Mouse (Mus musculus): ENCODE data around the gene Atp5s. TPM values are rescaled to one million over a fixed set of nuclear protein-coding genes. Genes with fewer than 3 reads are reported as not detected.

Gene Atp5s
- polyA plus RNA-seq, 2 experiments: 29.4 to 30.8 TPM

DNA sequence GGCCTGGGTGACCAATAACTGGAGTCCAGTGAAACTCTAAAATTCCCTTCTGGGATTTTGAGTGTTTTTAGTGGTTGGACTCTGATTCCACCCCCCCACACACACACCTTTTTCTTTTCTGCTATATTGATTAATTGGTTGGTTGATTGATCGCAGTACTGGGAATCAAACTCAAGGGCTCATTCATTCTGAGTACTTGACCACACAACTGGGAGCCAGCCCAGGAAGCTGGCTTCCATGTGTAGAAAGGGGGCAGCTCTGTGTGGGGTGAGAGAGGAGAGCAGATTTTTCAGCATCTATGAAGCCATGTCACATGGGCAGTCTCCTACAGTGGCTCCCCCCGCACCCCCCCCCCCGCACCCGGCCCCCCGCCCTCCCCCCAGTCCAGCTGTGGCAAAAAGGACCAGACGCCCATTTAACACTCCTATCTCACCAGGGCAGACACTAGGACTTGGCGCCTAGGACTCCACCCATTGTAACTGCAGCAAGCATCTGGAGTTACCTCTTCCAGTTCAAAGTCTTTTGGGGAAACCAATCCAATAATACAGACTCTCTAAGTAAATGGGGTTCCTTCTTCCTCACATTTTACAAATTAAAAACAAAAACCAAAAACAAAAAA, 34.6 kb downstream of the Atp5s start:
- no peak overlapping the region for H3K9ac ChIP-seq (ENCODE audit: low read depth, low read length, severe bottlenecking)
- no peak for DNase-seq (ENCODE audit: low spot score)

DNA sequence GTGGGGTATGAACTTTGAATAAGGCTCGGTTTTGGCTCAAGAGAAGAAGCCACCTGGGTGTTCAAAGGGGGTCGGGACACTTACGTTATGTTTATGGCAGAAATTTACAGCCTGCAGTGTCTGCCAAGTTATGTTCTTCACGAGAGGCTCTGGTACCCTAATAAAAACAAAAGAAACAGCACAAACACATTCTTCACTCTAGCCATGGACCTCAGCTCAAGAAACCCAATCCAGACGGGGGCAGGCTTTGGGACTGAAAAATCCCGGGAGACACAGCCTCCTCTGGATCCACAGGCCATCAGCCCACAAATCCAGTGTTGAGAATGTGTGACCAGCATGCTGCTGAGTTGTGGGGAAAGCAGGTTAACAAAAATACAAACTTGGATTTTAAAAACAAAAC, 35.3 kb downstream of the Atp5s start:
- no peak overlapping the region for H3K4me2 ChIP-seq (replicated peaks; ENCODE audit: low read depth, low read length, severe bottlenecking)

More for the DNA sequence above, 34.6 kb downstream of the Atp5s start:
- no peak for TF ChIP-seq POLR2A (IDR thresholded peaks at IDR 0.05; ENCODE audit: borderline replicate concordance, extremely low read depth, insufficient read depth, insufficient read length)
- peaks cover 31% of the 10 kb centered on the region for H3K4me1 ChIP-seq (ENCODE audit: control insufficient read depth, insufficient read depth, low read length)
- no peaks in the 10 kb centered on the region for H3K36me3 ChIP-seq (ENCODE audit: control insufficient read depth, insufficient read depth, low read length)
- 0 out of 2 replicates have a peak overlapping the region, but pooled peaks have one; percentile 39 for H3K4me2 ChIP-seq (replicated peaks; ENCODE audit: low read depth, low read length, severe bottlenecking)
- 0 out of 2 replicates have a peak, but pooled peaks have one; percentile 39 for ATAC-seq (ENCODE audit: low FRiP score, low read depth)
- no peak overlapping the region for H3K4me3 ChIP-seq (replicated peaks; ENCODE audit: low read length)
- H3K27me3 ChIP-seq (ENCODE audit: control insufficient read depth, insufficient read depth, low read length): no peaks in the 10 kb centered on the region
- WGBS: 32% methylated on average over 7 of the region's 7 CpGs
- H3K9me3 ChIP-seq (ENCODE audit: control insufficient read depth, low read length): no peaks in the 10 kb centered on the region
- peak overlapping the region; percentile 1; the same call in 1 of the 2 replicates for H3K27ac ChIP-seq (replicated peaks; ENCODE audit: low read depth, low read length)

DNA sequence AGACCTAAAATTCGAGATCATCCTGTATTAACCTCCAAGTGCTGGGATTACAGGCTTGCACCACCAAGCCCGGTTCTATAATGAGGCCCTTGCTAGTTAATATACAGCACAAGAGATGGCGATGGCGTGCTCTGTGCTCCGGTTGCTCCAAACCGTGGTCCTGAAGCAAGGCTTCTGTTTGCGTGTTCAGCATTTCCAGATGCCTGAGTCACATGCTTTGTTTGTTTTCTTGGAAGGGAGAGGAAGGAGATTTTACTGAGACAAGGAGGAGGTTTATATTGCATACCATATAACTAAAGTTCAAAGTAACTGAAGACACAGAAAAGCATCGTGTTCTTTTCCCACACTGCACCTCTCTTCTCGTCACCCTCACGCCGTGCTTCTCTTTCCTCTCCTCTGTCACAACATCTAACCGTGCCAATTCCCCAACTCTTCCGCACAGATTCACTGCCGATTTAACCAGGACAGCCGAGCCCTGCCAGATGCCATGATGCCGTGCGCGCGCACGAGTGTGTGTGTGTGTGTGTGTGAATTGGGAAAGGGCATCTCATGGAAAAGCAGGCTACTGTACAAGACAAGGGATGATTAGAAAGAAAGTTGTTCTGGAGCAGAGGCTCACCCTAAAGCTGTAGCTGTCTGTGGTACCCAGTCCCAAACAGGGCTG, 36.1 kb downstream of the Atp5s start:
- Histone ChIP-seq H3K4me1 (ENCODE audit: control insufficient read depth, insufficient read depth, low read length) (peaks cover 34% of the 10 kb centered on the region), H3K27me3 (ENCODE audit: control insufficient read depth, insufficient read depth, low read length) (no peaks in the 10 kb centered on the region), H3K27ac (replicated peaks; ENCODE audit: low read depth, low read length) (no peak overlapping the region), H3K9ac (ENCODE audit: low read depth, low read length, severe bottlenecking) (no peak overlapping the region), H3K36me3 (ENCODE audit: control insufficient read depth, insufficient read depth, low read length) (no peaks in the 10 kb centered on the region), H3K9me3 (ENCODE audit: control insufficient read depth, low read length) (no peaks in the 10 kb centered on the region), H3K4me2 (replicated peaks; ENCODE audit: low read depth, low read length, severe bottlenecking) (no peak overlapping the region), H3K4me3 (replicated peaks; ENCODE audit: low read length) (no peak overlapping the region)
- ATAC-seq (ENCODE audit: low FRiP score, low read depth): no peak
- no peak for TF ChIP-seq POLR2A (IDR thresholded peaks at IDR 0.05; ENCODE audit: borderline replicate concordance, extremely low read depth, insufficient read depth, insufficient read length)
- 71% methylated on average over 20 of the region's 20 CpGs for WGBS
- DNase-seq (ENCODE audit: low spot score): no peak

More for the DNA sequence above, 35.3 kb downstream of the Atp5s start:
- Histone ChIP-seq H3K9me3 (ENCODE audit: control insufficient read depth, low read length) (no peaks in the 10 kb centered on the region), H3K9ac (ENCODE audit: low read depth, low read length, severe bottlenecking) (no peak overlapping the region), H3K27me3 (ENCODE audit: control insufficient read depth, insufficient read depth, low read length) (no peaks in the 10 kb centered on the region), H3K27ac (replicated peaks; ENCODE audit: low read depth, low read length) (no peak overlapping the region), H3K4me1 (ENCODE audit: control insufficient read depth, insufficient read depth, low read length) (peaks cover 31% of the 10 kb centered on the region), H3K4me3 (replicated peaks; ENCODE audit: low read length) (no peak overlapping the region), H3K36me3 (ENCODE audit: control insufficient read depth, insufficient read depth, low read length) (no peaks in the 10 kb centered on the region)
- ATAC-seq (ENCODE audit: low FRiP score, low read depth): peak; percentile 42; the same call in 1 of the 2 replicates
- 8% methylated on average over 6 of the region's 6 CpGs for WGBS
- TF ChIP-seq POLR2A (IDR thresholded peaks at IDR 0.05; ENCODE audit: borderline replicate concordance, extremely low read depth, insufficient read depth, insufficient read length): no peak
- DNase-seq (ENCODE audit: low spot score): peak; percentile 37

DNA sequence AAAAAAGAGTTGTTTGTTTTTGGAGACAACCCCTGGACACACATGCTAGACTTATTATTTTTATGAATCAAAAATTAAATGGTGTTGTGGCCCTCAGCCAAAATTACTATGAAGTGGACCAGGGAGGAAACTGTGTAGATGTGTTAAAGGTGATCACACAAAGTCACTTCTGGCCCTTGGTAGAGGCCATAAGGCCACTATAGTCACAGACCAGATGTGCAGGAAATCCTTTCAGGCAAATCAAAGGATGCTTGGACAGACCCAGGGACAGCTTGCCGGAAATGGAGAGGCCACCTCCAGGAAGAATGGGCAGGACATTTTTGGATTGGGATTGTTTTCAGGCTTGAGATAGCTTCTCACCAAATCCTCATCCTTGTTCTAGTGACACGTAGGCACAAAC, 36.9 kb downstream of the Atp5s start:
- Histone ChIP-seq H3K9me3 (ENCODE audit: control insufficient read depth, low read length) (no peaks in the 10 kb centered on the region), H3K4me3 (replicated peaks; ENCODE audit: low read length) (no peak overlapping the region), H3K4me2 (replicated peaks; ENCODE audit: low read depth, low read length, severe bottlenecking) (no peak overlapping the region), H3K36me3 (ENCODE audit: control insufficient read depth, insufficient read depth, low read length) (no peaks in the 10 kb centered on the region), H3K27ac (replicated peaks; ENCODE audit: low read depth, low read length) (no peak overlapping the region), H3K27me3 (ENCODE audit: control insufficient read depth, insufficient read depth, low read length) (no peaks in the 10 kb centered on the region), H3K9ac (ENCODE audit: low read depth, low read length, severe bottlenecking) (no peak overlapping the region), H3K4me1 (ENCODE audit: control insufficient read depth, insufficient read depth, low read length) (peaks cover 31% of the 10 kb centered on the region)
- TF ChIP-seq POLR2A (IDR thresholded peaks at IDR 0.05; ENCODE audit: borderline replicate concordance, extremely low read depth, insufficient read depth, insufficient read length): no peak
- no peak for ATAC-seq (ENCODE audit: low FRiP score, low read depth)
- 71% methylated on average over 2 of the region's 2 CpGs for WGBS
- DNase-seq (ENCODE audit: low spot score): no peak

DNA sequence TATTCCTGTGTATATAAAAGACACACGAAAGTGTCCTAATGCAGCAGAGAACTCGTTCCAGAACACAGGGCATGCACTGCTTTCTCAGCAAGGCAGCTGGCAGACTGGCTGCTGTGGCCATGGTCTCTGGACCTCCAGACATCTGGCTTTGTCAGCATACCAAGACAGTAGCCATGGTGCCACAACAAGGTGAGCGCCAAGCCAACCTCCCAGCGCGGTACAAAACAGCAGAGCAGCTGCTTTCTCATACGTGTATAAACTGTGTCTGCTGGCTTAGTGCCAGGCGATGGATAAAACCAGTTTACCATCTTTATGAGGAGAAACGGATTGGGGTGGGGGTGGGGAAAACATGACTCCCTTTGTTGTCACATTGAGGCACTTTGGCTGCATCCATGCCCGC, 40.8 kb downstream of the Atp5s start:
- TF ChIP-seq POLR2A (IDR thresholded peaks at IDR 0.05; ENCODE audit: borderline replicate concordance, extremely low read depth, insufficient read depth, insufficient read length): no peak
- no peak overlapping the region for H3K4me3 ChIP-seq (replicated peaks; ENCODE audit: low read length)

More for the DNA sequence above, 40.8 kb downstream of the Atp5s start:
- H3K9me3 ChIP-seq (ENCODE audit: control insufficient read depth, low read length): no peaks in the 10 kb centered on the region
- no peak overlapping the region for H3K9ac ChIP-seq (ENCODE audit: low read depth, low read length, severe bottlenecking)
- DNase-seq (ENCODE audit: low spot score) (peak; percentile 29), ATAC-seq (ENCODE audit: low FRiP score, low read depth) (no peak)
- no peak overlapping the region for H3K27ac ChIP-seq (replicated peaks; ENCODE audit: low read depth, low read length)
- 0 out of 2 replicates have a peak, but pooled peaks cover 3% of the 10 kb centered on the region for H3K4me1 ChIP-seq (ENCODE audit: control insufficient read depth, insufficient read depth, low read length)
- H3K4me2 ChIP-seq (replicated peaks; ENCODE audit: low read depth, low read length, severe bottlenecking): no peak overlapping the region
- 54% methylated on average over 9 of the region's 9 CpGs for WGBS
- H3K36me3 ChIP-seq (ENCODE audit: control insufficient read depth, insufficient read depth, low read length): no peaks in the 10 kb centered on the region
- H3K27me3 ChIP-seq (ENCODE audit: control insufficient read depth, insufficient read depth, low read length): no peaks in the 10 kb centered on the region

Measured in limb, embryonic 14.5 days (tissue).